ENCODE assay signal across 27 mouse cellular contexts in genomic region chr7:70669065-70669464, GRCm38 (mm10).
DNase-seq lines count a peak whose midpoint lies in the region; ATAC-seq lines count a peak whose summit lies in the region.
"Had no signal": no experiment of that assay in that cellular context is flagged by ENCODE, and none has a peak within 500 bp of the region (broad histone marks: within the 10 kb centered on the region; RNA-seq: fewer than 3 reads in every experiment).

No protein-coding gene starts in this region.

- no peak overlapping the region for H3K9ac ChIP-seq in kidney, embryonic 15.5 days
- H3K9ac ChIP-seq in embryonic facial prominence, embryonic 11.5 days (replicated peaks; ENCODE audit: low read length): no peak overlapping the region
- H3K9ac ChIP-seq: embryonic facial prominence, embryonic 12.5 days; heart, embryonic 13.5 days; intestine, embryonic 15.5 days; limb, embryonic 13.5 days; neural tube, embryonic 15.5 days had no signal

- no peak for DNase-seq in kidney, adult 9 months
- DNase-seq in embryo, embryonic 10.5 days (ENCODE audit: low spot score): peak; percentile 54
- DNase-seq in embryonic facial prominence, embryonic 11.5 days (ENCODE audit: low spot score): peak; percentile 14
- DNase-seq in mesoderm, embryonic 11.5 days (ENCODE audit: low read depth, low spot score): peak; percentile 60
- DNase-seq in c-Kit-positive CD71-positive TER-119-positive erythroid progenitor cells, embryonic 14.5 days (ENCODE audit: low spot score): no peak
- no peak for DNase-seq in gastrocnemius, postnatal 10 days
- DNase-seq: adrenal gland, postnatal 36 days; cerebellum, adult 8-10 months; cerebellum, postnatal 25 days; heart, postnatal 10 days; kidney, adult 8-10 months; layer of hippocampus, adult 9-11 months; midbrain, embryonic 14.5 days; retina, postnatal 1 day; right cerebral cortex, postnatal 14 days had no signal

- H3K27ac ChIP-seq in kidney, embryonic 15.5 days: no peak overlapping the region
- no peak overlapping the region for H3K27ac ChIP-seq in embryonic facial prominence, embryonic 11.5 days (replicated peaks; ENCODE audit: low read depth, low read length)
- H3K27ac ChIP-seq: embryonic facial prominence, embryonic 12.5 days; forebrain, embryonic 10.5 days; heart, embryonic 13.5 days; intestine, embryonic 15.5 days; limb, embryonic 13.5 days; macrophage; neural tube, embryonic 15.5 days had no signal

- ATAC-seq in kidney, embryonic 15.5 days (replicated peaks; ENCODE audit: low FRiP score): peak; percentile 58; the same call in 1 of the 2 replicates
- ATAC-seq in embryonic facial prominence, embryonic 11.5 days (replicated peaks; ENCODE audit: insufficient number of reproducible peaks, low FRiP score, low TSS enrichment, low read depth): no peak
- ATAC-seq in CD4-positive, CD25-positive, alpha-beta regulatory T cell, adult 4 months: no peak
- ATAC-seq: forebrain, embryonic 16.5 days; hindbrain, embryonic 16.5 days; intestine, embryonic 15.5 days had no signal

- no peak overlapping the region for H3K4me3 ChIP-seq in kidney, embryonic 15.5 days (replicated peaks)
- H3K4me3 ChIP-seq in embryonic facial prominence, embryonic 11.5 days (ENCODE audit: low read depth, low read length): no peak overlapping the region
- H3K4me3 ChIP-seq: embryonic facial prominence, embryonic 12.5 days; forebrain, embryonic 10.5 days; heart, embryonic 13.5 days; intestine, embryonic 15.5 days; limb, embryonic 13.5 days; neural tube, embryonic 15.5 days had no signal

- peaks cover 9% of the 10 kb centered on the region; the same call in 1 of the 2 replicates for H3K4me1 ChIP-seq in kidney, embryonic 15.5 days
- H3K4me1 ChIP-seq in embryonic facial prominence, embryonic 11.5 days (ENCODE audit: control insufficient read depth, insufficient read depth, low read length): no peaks in the 10 kb centered on the region
- H3K4me1 ChIP-seq: embryonic facial prominence, embryonic 12.5 days; heart, embryonic 13.5 days; intestine, embryonic 15.5 days had no signal

- no peak overlapping the region for H3K4me2 ChIP-seq in kidney, embryonic 15.5 days
- H3K4me2 ChIP-seq in embryonic facial prominence, embryonic 11.5 days (ENCODE audit: low read depth, low read length): no peak overlapping the region
- H3K4me2 ChIP-seq: embryonic facial prominence, embryonic 12.5 days; heart, embryonic 13.5 days; intestine, embryonic 15.5 days; limb, embryonic 13.5 days; liver, embryonic 11.5 days; neural tube, embryonic 15.5 days had no signal

- no peaks in the 10 kb centered on the region for H3K36me3 ChIP-seq in kidney, embryonic 15.5 days
- H3K36me3 ChIP-seq in embryonic facial prominence, embryonic 11.5 days (replicated peaks; ENCODE audit: control insufficient read depth, insufficient read depth, low read depth, low read length): no peaks in the 10 kb centered on the region
- H3K36me3 ChIP-seq: embryonic facial prominence, embryonic 12.5 days; forebrain, embryonic 10.5 days; heart, embryonic 13.5 days; intestine, embryonic 15.5 days; limb, embryonic 13.5 days; neural tube, embryonic 15.5 days had no signal

- H3K27me3 ChIP-seq in kidney, embryonic 15.5 days: no peaks in the 10 kb centered on the region
- no peaks in the 10 kb centered on the region for H3K27me3 ChIP-seq in embryonic facial prominence, embryonic 11.5 days (ENCODE audit: control insufficient read depth, insufficient read depth, low read length)
- H3K27me3 ChIP-seq: embryonic facial prominence, embryonic 12.5 days; heart, embryonic 13.5 days; intestine, embryonic 15.5 days; neural tube, embryonic 15.5 days had no signal

- H3K9me3 ChIP-seq in kidney, embryonic 15.5 days (replicated peaks): no peaks in the 10 kb centered on the region
- no peaks in the 10 kb centered on the region for H3K9me3 ChIP-seq in embryonic facial prominence, embryonic 11.5 days (replicated peaks; ENCODE audit: control insufficient read depth, low read length)
- H3K9me3 ChIP-seq: embryonic facial prominence, embryonic 12.5 days; forebrain, embryonic 10.5 days; heart, embryonic 13.5 days; intestine, embryonic 15.5 days; limb, embryonic 13.5 days; neural tube, embryonic 15.5 days had no signal

- WGBS in kidney, embryonic 15.5 days: 33% methylated on average over 2 of the region's 2 CpGs
- 58% methylated on average over 2 of the region's 2 CpGs for WGBS in embryonic facial prominence, embryonic 11.5 days

Comparison
In these comparisons a context has a peak if more than half of its experiments do, and no peak if none do; other contexts are left out.
1. DNase-seq: peak in embryo, embryonic 10.5 days (single experiment), embryonic facial prominence, embryonic 11.5 days (single experiment) and mesoderm, embryonic 11.5 days (single experiment); none in kidney, adult 9 months (single experiment), c-Kit-positive CD71-positive TER-119-positive erythroid progenitor cells, embryonic 14.5 days (single experiment) and gastrocnemius, postnatal 10 days (single experiment).